Mouse (Mus musculus) kidney, embryonic 15.5 days (tissue): Measurements from ENCODE around the gene Spata45. TPM values are rescaled to one million over a fixed set of nuclear protein-coding genes. Genes with fewer than 3 reads are reported as not detected.

Experiments
- ATAC-seq: fragments of 200-750 bp; cut with Nextera tagmentation; replicated peaks from 2 replicates; pipeline ENCODE4 v1.8.0; 2017; ENCODE audit warnings: moderate TSS enrichment; ENCODE audit not compliant: low FRiP score
- H3K27ac ChIP-seq: fragments of 300-500 bp; sonication (generic); 2 replicates; pipeline ENCODE4 v1.5.1; 2015; ENCODE audit warnings: mild to moderate bottlenecking, inconsistent platforms
- H3K27me3 ChIP-seq: fragments of 300-500 bp; sonication (generic); 2 replicates; pipeline ENCODE4 v1.6.1; 2015; ENCODE audit warnings: inconsistent platforms
- H3K36me3 ChIP-seq: fragments of 300-500 bp; sonication (generic); 2 replicates; pipeline ENCODE4 v1.6.1; 2015; ENCODE audit warnings: inconsistent platforms
- H3K4me1 ChIP-seq: fragments of 300-500 bp; sonication (generic); 2 replicates; pipeline ENCODE4 v1.6.1; 2015; ENCODE audit warnings: inconsistent platforms
- H3K4me2 ChIP-seq: fragments of 300-500 bp; sonication (generic); 2 replicates; pipeline ENCODE4 v1.6.1; 2015; ENCODE audit warnings: moderate library complexity, mild to moderate bottlenecking, inconsistent platforms
- H3K4me3 ChIP-seq: fragments of 300-500 bp; sonication (generic); replicated peaks from 2 replicates; pipeline ENCODE4 v1.5.1; 2015; ENCODE audit warnings: mild to moderate bottlenecking, inconsistent platforms
- H3K9ac ChIP-seq: fragments of 300-500 bp; sonication (generic); 2 replicates; pipeline ENCODE4 v1.6.1; 2015; ENCODE audit warnings: mild to moderate bottlenecking, inconsistent platforms
- H3K9me3 ChIP-seq: fragments of 300-500 bp; sonication (generic); replicated peaks from 2 replicates; pipeline ENCODE4 v1.6.1; 2016; ENCODE audit warnings: inconsistent platforms
- WGBS: fragments of 180-500 bp; shearing (Covaris S2); methylation state at CpG from one replicate; pipeline ENCODE4 v1.1.7; 2015; ENCODE audit warnings: mixed read lengths; 5-methylcytosine and 5-hydroxymethylcytosine counted together
- polyA plus RNA-seq: library from polyadenylated mRNA; unstranded; fragments of >200 nt; fragmentation: Nextera tagmentation; extraction: Ambion mirVana; gene quantifications from 2 replicates; pipeline ENCODE4 v1.2.1, GENCODE M21; 2015

The Spata45 gene
- polyA plus RNA-seq, 1 experiment from 2014 or later, result not detected

- Histone ChIP-seq H3K36me3 (peaks cover 96% of the 10 kb centered on the region), H3K9ac (no peak overlapping the region), H3K4me2 (no peak overlapping the region), H3K4me3 (no peak overlapping the region), H3K27me3 (no peaks in the 10 kb centered on the region), H3K9me3 (no peaks in the 10 kb centered on the region), H3K27ac (no peak overlapping the region), H3K4me1 (peaks cover 19% of the 10 kb centered on the region)
- ATAC-seq, result no peak
- WGBS, result 89% methylated on average over 4 of the region's 4 CpGs
Measured at GRCm38 (mm10) chr1:191070259-191070658, 33.8 kb downstream of the Spata45 start.

DNA sequence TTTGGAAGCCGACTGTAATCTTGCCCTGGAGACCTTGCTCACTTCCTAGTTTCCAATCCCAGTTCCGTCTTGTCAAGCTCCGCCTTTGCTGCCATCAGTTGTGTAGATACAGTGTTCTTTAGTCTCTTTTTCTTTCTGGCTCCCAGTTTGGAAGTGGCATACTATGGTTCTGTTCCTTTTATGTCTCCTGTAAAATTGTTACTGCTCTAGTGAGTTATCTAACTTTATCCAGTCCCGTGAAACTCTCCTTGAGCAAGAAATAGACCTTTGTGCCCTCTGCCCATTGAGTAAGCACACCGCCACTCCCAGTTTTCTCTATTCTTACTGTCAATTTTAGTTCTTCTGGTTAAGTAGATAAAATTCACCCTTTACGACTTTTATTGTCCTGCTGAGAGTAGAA is 35.2 kb downstream of the Spata45 start:
- H3K27ac ChIP-seq, result no peak overlapping the region
- ATAC-seq, result no peak
- H3K9me3 ChIP-seq, result no peaks in the 10 kb centered on the region
- H3K4me3 ChIP-seq, result no peak overlapping the region
- no peak overlapping the region for H3K9ac ChIP-seq
- no peak overlapping the region for H3K4me2 ChIP-seq
- H3K36me3 ChIP-seq, result peaks cover 95% of the 10 kb centered on the region
- H3K4me1 ChIP-seq, result peaks cover 17% of the 10 kb centered on the region
- WGBS, result 87% methylated on average over 6 of the region's 6 CpGs
- no peaks in the 10 kb centered on the region for H3K27me3 ChIP-seq

DNA sequence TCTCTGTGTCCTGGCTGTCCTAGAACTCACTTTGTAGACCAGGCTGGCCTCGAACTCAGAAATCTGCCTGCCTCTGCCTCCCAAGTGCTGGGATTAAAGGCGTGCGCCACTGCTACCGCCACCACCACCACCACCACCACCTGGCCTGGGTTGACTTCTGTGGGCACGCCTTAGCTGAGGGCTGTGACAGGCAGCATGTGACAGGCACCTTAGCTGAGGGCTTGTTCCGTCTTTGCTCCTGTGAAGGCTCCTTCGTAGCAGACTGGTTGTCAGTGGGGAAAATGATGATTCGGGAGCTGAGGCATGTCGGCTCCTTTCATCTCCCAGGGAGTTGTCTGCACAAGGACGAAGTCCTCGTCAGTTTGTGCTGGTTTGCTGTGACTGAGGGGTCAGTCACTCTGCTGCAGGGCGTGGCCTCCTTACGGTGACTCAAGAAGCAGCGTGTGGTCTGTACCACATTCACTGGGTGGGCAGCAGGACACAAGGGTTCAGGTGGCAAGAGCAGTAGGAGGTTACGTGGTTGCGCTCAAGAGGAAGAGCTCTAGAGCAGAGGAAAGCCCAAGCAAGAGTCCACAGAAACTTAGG is 36.0 kb downstream of the Spata45 start:
- 0 out of 2 replicates have a peak, but pooled peaks have one; percentile 18 for ATAC-seq

DNA sequence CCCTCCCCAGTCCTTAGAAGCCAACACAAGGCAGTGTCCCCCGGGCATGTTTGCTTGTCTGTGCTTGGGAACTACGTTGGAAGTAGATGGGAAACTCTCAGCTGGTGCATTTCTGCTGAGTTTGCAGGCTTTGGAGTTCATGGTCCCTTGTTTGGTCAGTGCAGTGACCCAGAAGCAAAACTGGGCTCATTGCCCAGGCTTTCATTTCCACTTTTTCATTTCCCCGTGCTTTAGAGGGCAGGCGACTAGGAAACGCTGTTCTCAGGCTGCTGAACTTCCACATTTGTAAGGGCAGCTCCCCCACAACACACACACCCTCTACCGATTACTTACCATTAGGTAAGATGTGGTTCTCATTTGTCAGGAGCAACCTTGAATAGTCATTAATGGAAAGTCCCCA is 36.6 kb downstream of the Spata45 start:
- Histone ChIP-seq H3K4me3 (no peak overlapping the region), H3K9me3 (no peaks in the 10 kb centered on the region), H3K27ac (peak overlapping the region; percentile 62), H3K4me2 (no peak overlapping the region), H3K27me3 (no peaks in the 10 kb centered on the region), H3K9ac (no peak overlapping the region), H3K36me3 (peaks cover 95% of the 10 kb centered on the region), H3K4me1 (peaks cover 17% of the 10 kb centered on the region)
- WGBS, result 26% methylated on average over 6 of the region's 6 CpGs
- ATAC-seq, result 0 out of 2 replicates have a peak, but pooled peaks have one; percentile 12

More for the DNA sequence above, 36.0 kb downstream of the Spata45 start:
- WGBS, result 90% methylated on average over 16 of the region's 16 CpGs
- H3K9ac ChIP-seq, result no peak overlapping the region
- no peak overlapping the region for H3K4me2 ChIP-seq
- H3K36me3 ChIP-seq, result peaks cover 95% of the 10 kb centered on the region
- H3K4me3 ChIP-seq, result no peak overlapping the region
- H3K27ac ChIP-seq, result peak overlapping the region; percentile 62
- H3K27me3 ChIP-seq, result no peaks in the 10 kb centered on the region
- no peaks in the 10 kb centered on the region for H3K9me3 ChIP-seq
- H3K4me1 ChIP-seq, result peaks cover 17% of the 10 kb centered on the region

DNA sequence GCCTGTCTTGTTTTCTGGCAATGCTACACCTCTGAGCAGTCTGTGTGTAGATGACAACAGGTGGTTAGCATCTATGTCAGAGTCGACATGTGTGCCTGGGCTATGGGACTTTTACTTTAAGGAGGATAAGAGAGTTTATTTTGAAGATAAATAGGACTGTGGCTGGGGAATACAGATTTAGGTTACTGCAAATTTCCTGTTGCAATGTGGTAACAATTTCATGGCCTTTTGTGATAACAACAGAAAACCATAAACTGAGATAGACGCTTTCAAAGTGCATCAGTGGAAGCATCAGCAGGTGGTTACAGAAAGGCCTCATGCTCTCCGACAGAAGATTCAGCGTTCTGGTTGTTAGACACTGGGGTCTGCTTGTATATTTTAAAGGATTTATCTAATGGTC is 37.0 kb downstream of the Spata45 start:
- ATAC-seq, result no peak
- no peak overlapping the region for H3K9ac ChIP-seq
- H3K4me2 ChIP-seq, result no peak overlapping the region
- H3K36me3 ChIP-seq, result peaks cover 95% of the 10 kb centered on the region
- H3K4me1 ChIP-seq, result peaks cover 17% of the 10 kb centered on the region
- no peak overlapping the region for H3K4me3 ChIP-seq
- 60% methylated on average over 4 of the region's 4 CpGs for WGBS
- H3K27me3 ChIP-seq, result no peaks in the 10 kb centered on the region
- no peaks in the 10 kb centered on the region for H3K9me3 ChIP-seq
- H3K27ac ChIP-seq, result peak overlapping the region; percentile 62; the same call in 1 of the 2 replicates

- Histone ChIP-seq H3K36me3 (peaks cover 93% of the 10 kb centered on the region), H3K9me3 (no peaks in the 10 kb centered on the region), H3K27me3 (no peaks in the 10 kb centered on the region), H3K9ac (0 out of 2 replicates have a peak overlapping the region, but pooled peaks have one; percentile 12), H3K4me1 (peaks cover 17% of the 10 kb centered on the region), H3K4me3 (no peak overlapping the region), H3K4me2 (no peak overlapping the region), H3K27ac (no peak overlapping the region; the same call in 1 of the 2 replicates)
- WGBS, result 59% methylated on average over 10 of the region's 10 CpGs
- no peak; the same call in 1 of the 2 replicates for ATAC-seq
Measured at GRCm38 (mm10) chr1:191075199-191075883, 38.9 kb downstream of the Spata45 start.

GRCm38 (mm10) chr1:191083230-191083629 is 46.8 kb downstream of the Spata45 start:
- Histone ChIP-seq H3K4me2 (no peak overlapping the region), H3K27me3 (no peaks in the 10 kb centered on the region), H3K27ac (no peak overlapping the region), H3K9me3 (no peaks in the 10 kb centered on the region), H3K4me3 (no peak overlapping the region), H3K4me1 (0 out of 2 replicates have a peak, but pooled peaks cover 4% of the 10 kb centered on the region), H3K36me3 (peaks cover 67% of the 10 kb centered on the region), H3K9ac (no peak overlapping the region)
- ATAC-seq, result 0 out of 2 replicates have a peak, but pooled peaks have one; percentile 5
- WGBS, result 83% methylated on average over 8 of the region's 8 CpGs

DNA sequence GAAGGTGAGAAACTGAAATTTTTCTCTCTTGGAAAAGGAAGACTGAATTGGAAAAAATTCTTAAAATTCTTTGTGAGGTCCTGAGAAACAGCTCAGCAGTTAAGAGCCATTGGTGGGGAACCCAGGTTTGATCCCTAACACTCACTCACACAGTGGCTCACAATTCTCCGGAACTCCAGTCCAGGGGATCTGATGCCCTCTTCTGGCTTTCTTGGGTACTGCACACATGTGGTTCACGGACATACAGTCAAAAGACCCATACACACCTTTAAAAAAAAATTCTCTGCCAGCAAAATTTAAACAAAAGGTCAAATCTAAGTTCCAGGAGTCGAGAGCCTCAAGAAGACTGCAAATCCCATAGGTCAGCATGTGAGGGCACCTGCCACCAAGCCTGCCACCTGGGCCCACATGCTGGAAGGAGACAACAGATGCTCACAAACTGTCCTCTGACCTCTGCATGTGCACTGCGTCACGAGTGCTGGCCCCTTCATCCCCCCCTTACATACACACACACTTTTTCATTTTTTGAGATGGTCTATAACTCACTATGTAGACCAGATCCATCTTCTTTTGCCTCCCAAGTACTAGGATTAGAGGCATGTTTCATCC is 48.6 kb downstream of the Spata45 start:
- H3K4me3 ChIP-seq, result no peak overlapping the region
- ATAC-seq, result no peak
- no peaks in the 10 kb centered on the region for H3K9me3 ChIP-seq
- 0 out of 2 replicates have a peak, but pooled peaks cover 4% of the 10 kb centered on the region for H3K4me1 ChIP-seq
- no peaks in the 10 kb centered on the region for H3K27me3 ChIP-seq
- H3K27ac ChIP-seq, result no peak overlapping the region
- peaks cover 51% of the 10 kb centered on the region for H3K36me3 ChIP-seq
- H3K9ac ChIP-seq, result no peak overlapping the region
- H3K4me2 ChIP-seq, result no peak overlapping the region
- 74% methylated on average over 5 of the region's 5 CpGs for whole genome bisulfite sequencing

DNA sequence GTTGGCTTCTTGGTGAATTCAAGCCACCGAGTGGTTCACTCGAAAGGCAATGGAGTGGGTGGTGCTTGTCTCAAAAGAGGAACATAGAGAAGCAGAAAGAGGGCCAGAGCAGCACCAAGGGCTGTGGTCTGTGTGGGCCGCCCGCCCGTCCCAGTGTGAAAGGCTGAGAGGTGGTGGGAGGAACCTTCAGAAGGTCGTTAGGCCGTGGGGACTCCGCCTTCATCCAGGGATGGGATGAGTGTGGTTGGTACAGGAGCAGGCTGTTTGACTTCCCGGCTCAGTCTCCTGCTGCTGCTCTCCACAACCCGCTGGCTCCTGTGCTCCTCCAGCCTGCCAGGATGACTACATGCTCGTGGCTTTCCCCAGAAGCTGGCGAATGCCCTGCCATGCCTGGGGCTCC is 49.2 kb downstream of the Spata45 start:
- peaks cover 45% of the 10 kb centered on the region for H3K36me3 ChIP-seq
- no peak overlapping the region for H3K4me2 ChIP-seq
- 0 out of 2 replicates have a peak, but pooled peaks cover 4% of the 10 kb centered on the region for H3K4me1 ChIP-seq
- no peak overlapping the region for H3K4me3 ChIP-seq
- H3K9me3 ChIP-seq, result no peaks in the 10 kb centered on the region
- ATAC-seq, result no peak
- 65% methylated on average over 12 of the region's 12 CpGs for WGBS
- H3K27ac ChIP-seq, result no peak overlapping the region
- no peak overlapping the region for H3K9ac ChIP-seq
- H3K27me3 ChIP-seq, result no peaks in the 10 kb centered on the region

DNA sequence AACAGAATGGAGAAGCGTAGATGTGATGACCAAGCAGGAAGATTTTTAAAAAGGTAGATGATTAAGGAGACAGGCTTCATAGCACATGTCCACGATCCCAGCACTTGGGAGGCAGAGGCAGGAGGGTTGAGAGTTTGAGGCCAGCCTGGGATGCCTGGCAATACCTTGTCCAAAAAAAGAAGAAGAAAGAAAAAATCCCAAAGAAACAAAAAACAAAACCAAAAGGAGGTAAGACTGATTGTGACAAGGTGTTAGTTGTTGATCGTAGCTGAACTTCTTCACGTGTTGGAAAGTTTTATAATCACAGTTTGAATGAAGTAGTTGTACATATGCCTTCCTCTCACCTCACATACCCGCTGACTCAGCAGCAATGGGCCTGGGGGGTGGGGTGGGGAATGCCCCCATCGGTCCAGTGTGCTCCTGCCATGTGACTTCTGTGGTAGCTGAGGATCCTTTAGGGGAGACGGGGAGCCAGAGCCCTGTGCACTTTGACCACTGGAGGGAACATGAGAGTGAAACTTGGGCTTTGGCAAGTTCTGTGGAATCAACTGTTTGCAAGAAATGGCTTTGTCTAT is 50.0 kb downstream of the Spata45 start:
- H3K27me3 ChIP-seq, result no peaks in the 10 kb centered on the region
- no peak overlapping the region for H3K27ac ChIP-seq
- no peaks in the 10 kb centered on the region for H3K9me3 ChIP-seq
- H3K36me3 ChIP-seq, result peaks cover 38% of the 10 kb centered on the region
- H3K4me1 ChIP-seq, result 0 out of 2 replicates have a peak, but pooled peaks cover 4% of the 10 kb centered on the region
- H3K4me3 ChIP-seq, result no peak overlapping the region
- ATAC-seq, result no peak
- 89% methylated on average over 7 of the region's 7 CpGs for WGBS
- no peak overlapping the region for H3K4me2 ChIP-seq
- no peak overlapping the region for H3K9ac ChIP-seq

- no peaks in the 10 kb centered on the region for H3K27me3 ChIP-seq
- peaks cover 33% of the 10 kb centered on the region for H3K36me3 ChIP-seq
- no peak overlapping the region for H3K4me3 ChIP-seq
- 80% methylated on average over 8 of the region's 8 CpGs for WGBS
- H3K27ac ChIP-seq, result no peak overlapping the region
- no peak for ATAC-seq
- H3K4me2 ChIP-seq, result no peak overlapping the region
- H3K4me1 ChIP-seq, result peaks cover 7% of the 10 kb centered on the region; the same call in 1 of the 2 replicates
- H3K9me3 ChIP-seq, result no peaks in the 10 kb centered on the region
- H3K9ac ChIP-seq, result no peak overlapping the region
Measured at GRCm38 (mm10) chr1:191086960-191087359, 50.5 kb downstream of the Spata45 start.

- H3K27ac ChIP-seq, result no peak overlapping the region
- no peak overlapping the region for H3K4me2 ChIP-seq
- no peaks in the 10 kb centered on the region for H3K27me3 ChIP-seq
- H3K4me3 ChIP-seq, result no peak overlapping the region
- H3K4me1 ChIP-seq, result peaks cover 13% of the 10 kb centered on the region
- H3K9ac ChIP-seq, result no peak overlapping the region
- H3K9me3 ChIP-seq, result no peaks in the 10 kb centered on the region
- ATAC-seq, result no peak
- 81% methylated on average over 5 of the region's 5 CpGs for WGBS
- H3K36me3 ChIP-seq, result peaks cover 24% of the 10 kb centered on the region
Measured at GRCm38 (mm10) chr1:191087955-191088354, 51.5 kb downstream of the Spata45 start.
